Mouse (Mus musculus): Measurements from ENCODE around the gene Tmem107.

- no peak for TF ChIP-seq CTCF (IDR thresholded peaks at IDR 0.05; ENCODE audit: low read depth, low read length)
- no peak for TF ChIP-seq POLR2A (IDR thresholded peaks at IDR 0.05; ENCODE audit: borderline replicate concordance, low read depth, low read length)
Observed at GRCm38 (mm10) chr11:69051771-69052170, 18.8 kb upstream of the Tmem107 start.
